Mouse (Mus musculus) gastrocnemius, postnatal 36 days (tissue): ENCODE data around the gene Sgms1. TPM values are rescaled to one million over a fixed set of nuclear protein-coding genes. Genes with fewer than 3 reads are reported as not detected.

ENCODE experiments used
- DNase-seq, 2 experiments: peaks; one replicate each; pipeline ENCODE4 v3.0.0; 2022
- intact Hi-C: fragments of 180-260 bp; cut with DNase I; formaldehyde crosslinking; loops from one replicate; pipeline ENCODE4 v1.15.1; 2025
- total RNA-seq, 2 experiments: library from RNA; stranded (reverse); gene quantifications; 2 replicates each; pipeline ENCODE4 v1.2.3; 2021

Gene Sgms1
- total RNA-seq, 2 experiments from 2014 or later, result 46.3 to 50.1 TPM

DNA sequence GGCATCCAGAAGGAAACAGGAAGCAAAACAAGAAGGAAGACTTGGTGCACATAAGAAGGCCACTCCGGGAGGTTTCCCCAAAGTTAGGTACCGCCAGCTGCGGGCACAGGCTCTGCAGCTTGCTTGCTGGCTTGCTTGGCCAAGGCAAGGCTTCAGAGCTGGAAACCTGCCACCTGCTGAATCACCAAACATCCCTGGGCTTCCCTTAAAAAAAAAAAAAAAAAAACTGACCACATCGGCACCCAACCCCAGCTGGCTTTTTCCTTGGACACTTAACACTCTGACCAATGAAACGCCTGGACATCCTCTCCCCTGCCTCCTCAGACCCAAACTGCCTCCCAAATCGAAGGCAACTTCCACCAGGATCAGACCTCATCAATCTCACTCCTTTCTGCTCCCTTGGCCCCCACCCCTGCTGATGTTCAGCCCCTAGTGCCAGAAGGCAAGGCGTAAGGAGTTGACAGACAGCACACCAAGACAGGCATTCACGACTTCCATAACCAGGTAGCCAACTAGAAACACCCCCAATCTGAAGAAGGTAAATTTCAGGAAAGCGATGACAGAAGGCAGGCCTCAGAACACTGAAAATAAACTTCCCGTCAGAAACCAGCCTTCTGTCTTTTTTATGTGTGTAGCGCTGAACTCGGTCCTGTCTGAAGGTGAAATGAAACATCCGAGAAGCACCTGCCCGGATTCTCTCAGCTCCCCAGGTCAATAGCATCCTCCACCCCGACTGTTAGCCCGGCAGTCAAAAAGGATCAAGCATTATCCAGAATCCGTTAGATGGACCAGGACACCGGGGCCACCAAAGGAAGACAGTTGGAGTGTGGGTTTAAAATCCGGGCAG is 2.7 kb downstream of the Sgms1 start:
- DNase-seq, result peak; percentile 71 to 87
- intact Hi-C loops, result no loop called here

- intact Hi-C loops, result no loop called here
- no peak for DNase-seq
Measured at GRCm38 (mm10) chr19:32383738-32384137, 5.8 kb downstream of the Sgms1 start.

GRCm38 (mm10) chr19:32381511-32381961 is 8.0 kb downstream of the Sgms1 start:
- DNase-seq, result no peak
- intact Hi-C loops, result no loop called here

- DNase-seq, result no peak
- intact Hi-C loops, result no loop called here
Measured at GRCm38 (mm10) chr19:32380748-32381147, 8.8 kb downstream of the Sgms1 start.

DNA sequence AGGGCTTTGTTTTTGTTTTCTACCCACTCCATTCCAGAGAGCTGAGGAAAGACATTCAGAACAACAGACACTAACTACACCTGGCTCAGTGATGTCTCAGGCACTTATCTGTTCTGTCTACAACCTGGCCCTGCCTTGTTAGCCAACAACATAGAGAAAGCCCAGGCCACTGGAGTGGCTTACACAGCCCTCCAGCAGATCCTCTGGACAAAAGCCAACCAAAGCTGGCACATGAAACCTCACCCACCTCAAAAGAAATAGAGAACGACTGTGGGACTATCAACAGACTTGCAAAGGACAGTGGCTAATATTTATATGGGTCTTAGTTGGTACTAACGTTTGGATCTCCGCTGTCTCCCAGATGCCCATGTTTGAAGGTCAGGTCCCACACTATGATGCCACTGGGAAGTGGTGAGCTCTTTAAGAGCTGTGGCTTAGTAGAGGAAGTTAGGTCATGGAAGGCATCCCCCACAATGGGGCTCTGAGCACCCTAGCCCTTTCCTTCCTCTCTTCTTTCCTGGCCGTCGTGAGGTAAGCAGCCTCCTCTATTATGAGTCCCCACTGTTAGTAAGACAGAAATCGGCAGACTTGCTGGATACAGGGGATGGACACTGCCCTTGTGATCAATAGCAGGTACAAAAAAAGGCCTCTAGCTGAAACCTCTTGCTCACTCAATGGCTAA is 10.1 kb downstream of the Sgms1 start:
- no peak for DNase-seq
- intact Hi-C loops, result no loop called here

DNA sequence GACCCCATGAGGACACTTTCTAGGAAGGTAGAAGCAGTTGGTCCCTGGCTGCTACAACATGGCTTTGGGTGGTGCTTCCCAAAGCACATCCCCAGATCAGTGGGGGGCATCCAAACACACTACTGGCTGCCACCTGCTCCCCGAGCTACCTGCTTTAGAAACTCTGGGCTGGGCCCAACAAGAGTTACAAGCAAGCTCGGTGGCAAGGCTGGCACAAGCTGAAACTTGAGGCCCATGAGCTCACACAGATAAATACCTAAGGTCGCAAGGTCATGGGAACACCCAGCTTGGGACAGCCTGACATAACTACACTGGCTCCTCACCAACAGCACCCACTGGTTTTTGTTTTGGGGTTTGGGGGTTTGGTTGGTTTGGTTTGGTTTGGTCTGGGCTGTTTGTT is 10.9 kb downstream of the Sgms1 start:
- no peak for DNase-seq

GRCm38 (mm10) chr19:32377701-32378325 is 11.7 kb downstream of the Sgms1 start:
- DNase-seq, result no peak

More for the DNA sequence above, 10.9 kb downstream of the Sgms1 start:
- intact Hi-C loops, result no loop called here

GRCm38 (mm10) chr19:32376886-32377535 is 12.5 kb downstream of the Sgms1 start:
- intact Hi-C loops, result no loop called here
- peak; percentile 46 to 59 for DNase-seq

More at GRCm38 (mm10) chr19:32377701-32378325, 11.7 kb downstream of the Sgms1 start:
- intact Hi-C loops, result no loop called here

GRCm38 (mm10) chr19:32376054-32376453 is 13.5 kb downstream of the Sgms1 start:
- intact Hi-C loops, result no loop called here
- DNase-seq, result no peak

GRCm38 (mm10) chr19:32375473-32375985 is 14.0 kb downstream of the Sgms1 start:
- no peak for DNase-seq
- intact Hi-C loops, result no loop called here

- intact Hi-C loops, result no loop called here
- DNase-seq, result no peak
Measured at GRCm38 (mm10) chr19:32374751-32375150, 14.8 kb downstream of the Sgms1 start.

DNA sequence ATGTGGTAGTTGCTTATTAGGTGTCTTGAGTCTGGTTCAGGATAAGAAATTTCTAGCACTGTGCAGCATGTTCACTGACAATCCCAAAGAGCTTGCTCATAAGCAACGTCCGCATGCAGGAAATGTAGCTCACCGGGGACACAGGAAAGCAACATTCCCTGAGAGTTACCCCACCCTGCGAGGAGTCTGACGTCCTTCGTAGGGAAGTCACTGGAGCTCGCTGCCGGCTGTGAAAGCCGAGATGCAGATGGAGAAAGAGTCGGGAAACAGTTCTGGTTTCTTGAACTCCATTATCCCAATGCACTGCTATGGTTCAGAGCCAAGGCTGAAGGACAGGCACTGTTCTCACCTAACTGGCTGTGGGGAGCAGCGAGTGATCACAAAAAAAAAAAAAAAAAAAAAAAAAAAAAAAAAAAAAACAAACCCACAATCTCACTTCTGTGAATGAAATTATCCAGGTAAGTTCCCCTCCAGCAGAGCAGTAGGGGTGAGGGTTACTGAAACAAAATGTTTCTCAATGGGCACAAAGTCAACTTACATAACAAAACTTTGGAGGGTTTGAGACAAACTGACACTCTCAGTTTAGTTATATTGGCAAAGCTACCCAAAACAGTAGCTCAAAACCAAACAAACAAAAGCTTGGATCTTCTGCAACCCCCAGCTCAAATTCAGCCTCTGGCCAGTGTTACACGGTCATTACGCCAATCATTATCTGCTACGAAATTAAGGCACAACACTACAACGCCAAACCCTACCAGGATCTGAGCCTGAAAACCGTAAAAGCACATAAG is 15.5 kb downstream of the Sgms1 start:
- intact Hi-C loops, result no loop called here
- DNase-seq, result no peak

DNA sequence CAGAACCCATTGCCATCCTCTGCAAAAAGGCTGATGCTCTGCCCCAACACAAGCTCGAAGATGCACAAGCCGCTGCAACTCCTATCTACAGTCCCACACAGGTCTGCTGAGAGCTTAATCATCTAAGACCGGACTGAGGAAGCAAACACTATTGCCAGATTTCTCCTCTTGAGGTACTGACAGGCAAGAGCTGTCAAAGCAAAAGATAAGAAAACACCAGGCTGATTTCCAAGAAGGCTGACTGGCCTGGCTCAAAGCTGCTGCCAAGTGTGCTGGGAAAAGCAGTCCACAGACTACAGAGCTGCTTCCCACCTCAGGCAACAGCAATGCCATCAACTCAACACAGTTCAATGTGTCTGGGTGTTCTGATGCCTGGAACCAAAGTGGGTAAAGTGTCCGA is 17.1 kb downstream of the Sgms1 start:
- DNase-seq, result no peak
- intact Hi-C loops, result no loop called here

- intact Hi-C loops, result loop anchor here (5.0 kb wide), 1 partner anchor 40 kb away; no protein-coding TSS in a partner anchor
- DNase-seq, result no peak
Measured at GRCm38 (mm10) chr19:32367333-32367732, 22.2 kb downstream of the Sgms1 start.

- intact Hi-C loops, result loop anchor here (5.0 kb wide), 1 partner anchor 39 kb away; no protein-coding TSS in a partner anchor
- DNase-seq, result peak in 1 of 2 experiments; percentile 34
Measured at GRCm38 (mm10) chr19:32366406-32366805, 23.1 kb downstream of the Sgms1 start.

DNA sequence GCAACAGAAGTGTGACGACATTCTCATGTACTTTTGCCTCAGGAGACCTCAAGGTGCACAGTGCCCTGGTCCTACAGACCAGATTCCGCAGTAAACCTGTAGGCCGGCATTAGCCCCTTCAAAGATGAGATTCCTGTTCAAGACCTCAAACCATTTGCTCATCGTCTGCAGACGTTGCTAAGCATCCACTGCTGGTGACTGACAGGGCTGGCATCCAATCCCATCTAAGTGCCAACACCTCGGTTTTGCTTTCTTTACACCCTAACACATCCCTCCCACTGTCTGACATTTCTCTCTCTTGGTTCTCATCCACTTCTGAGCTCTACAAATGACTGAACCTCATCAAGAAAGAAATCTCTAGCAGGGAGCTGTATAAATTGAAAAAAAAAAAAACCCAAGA is 24.4 kb downstream of the Sgms1 start:
- intact Hi-C loops, result loop anchor here (5.0 kb wide), 1 partner anchor 38 kb away; no protein-coding TSS in a partner anchor
- DNase-seq, result no peak

- intact Hi-C loops, result no loop called here
- DNase-seq, result no peak
Measured at GRCm38 (mm10) chr19:32363587-32363986, 25.9 kb downstream of the Sgms1 start.

DNA sequence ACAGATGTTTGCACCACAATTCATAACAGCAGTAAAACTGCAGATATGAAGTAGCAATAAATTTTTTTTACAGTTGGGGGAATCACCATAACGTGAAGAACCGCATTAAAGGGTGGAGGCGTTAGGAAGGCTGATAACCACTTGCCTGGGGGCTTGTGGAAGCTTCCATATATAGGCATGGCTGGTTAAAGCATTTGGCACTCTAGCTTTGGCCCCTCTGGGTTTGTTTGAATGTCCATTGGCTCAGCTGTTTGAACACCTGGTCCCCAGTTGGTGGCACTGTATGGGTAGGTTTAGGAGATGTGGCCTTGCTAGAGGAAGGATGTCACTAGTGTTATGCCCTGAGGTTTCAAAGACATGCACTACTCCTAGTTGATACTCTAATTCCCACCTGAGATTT is 27.0 kb downstream of the Sgms1 start:
- intact Hi-C loops, result no loop called here
- no peak for DNase-seq

GRCm38 (mm10) chr19:32360989-32361698 is 28.4 kb downstream of the Sgms1 start:
- DNase-seq, result no peak
- intact Hi-C loops, result no loop called here
